Mouse (Mus musculus) forebrain, embryonic 16.5 days (tissue): ENCODE data around the gene Nudcd3. TPM values are rescaled to one million over a fixed set of nuclear protein-coding genes. Genes with fewer than 3 reads are reported as not detected.
"Not testable (repeated sequence)": the region's sequence is repeated elsewhere in the genome, so short reads cannot be mapped to it uniquely, and the experiment has no call there.

ENCODE experiments used
- ATAC-seq: fragments of 200-750 bp; cut with Nextera tagmentation; 2 replicates; pipeline ENCODE4 v1.8.0; 2017; ENCODE audit warnings: mild to moderate bottlenecking, moderate library complexity
- H3K27ac ChIP-seq: fragments of 300-500 bp; sonication (generic); 2 replicates; pipeline ENCODE4 v1.5.1; 2014; ENCODE audit warnings: low read length, control low read depth
- H3K27me3 ChIP-seq: fragments of 300-500 bp; sonication (generic); replicated peaks from 2 replicates; pipeline ENCODE4 v1.6.1; 2014; ENCODE audit warnings: low read length; ENCODE audit not compliant: control insufficient read depth, insufficient read depth
- H3K36me3 ChIP-seq: fragments of 300-500 bp; sonication (generic); 2 replicates; pipeline ENCODE4 v1.6.1; 2014; ENCODE audit not compliant: control insufficient read depth, insufficient read depth
- H3K4me1 ChIP-seq: fragments of 300-500 bp; sonication (generic); replicated peaks from 2 replicates; pipeline ENCODE4 v1.6.1; 2014; ENCODE audit warnings: low read length; ENCODE audit not compliant: control insufficient read depth, insufficient read depth
- H3K4me2 ChIP-seq: fragments of 300-500 bp; sonication (generic); 2 replicates; pipeline ENCODE4 v1.6.1; 2014; ENCODE audit warnings: mild to moderate bottlenecking, low read length, control low read depth
- H3K4me3 ChIP-seq: fragments of 300-500 bp; sonication (generic); replicated peaks from 2 replicates; pipeline ENCODE4 v1.5.1; 2014; ENCODE audit warnings: mild to moderate bottlenecking, low read length, control low read depth
- H3K9ac ChIP-seq: fragments of 300-500 bp; sonication (generic); replicated peaks from 2 replicates; pipeline ENCODE4 v1.6.1; 2014; ENCODE audit warnings: low read depth, low read length, control low read depth
- H3K9me3 ChIP-seq: fragments of 300-500 bp; sonication (generic); 2 replicates; pipeline ENCODE4 v1.6.1; 2016; ENCODE audit warnings: low read length; ENCODE audit not compliant: control insufficient read depth
- WGBS: fragments of 180-500 bp; shearing (Covaris S2); extraction: QIAGEN DNeasy Blood & Tissue Kit; methylation state at CpG from one replicate; pipeline ENCODE4 v1.1.7; 2014; 5-methylcytosine and 5-hydroxymethylcytosine counted together
- polyA plus RNA-seq: library from polyadenylated mRNA; unstranded; fragments of >200 nt; fragmentation: Nextera tagmentation; extraction: Ambion mirVana; gene quantifications from 2 replicates; pipeline ENCODE4 v1.2.1, GENCODE M21; 2015

Gene Nudcd3
- polyA plus RNA-seq, 1 experiment from 2014 or later, result 82.1 TPM

GRCm38 (mm10) chr11:6120001-6120400 is 80.2 kb downstream of the Nudcd3 start:
- H3K36me3 ChIP-seq, result 0 out of 2 replicates have a peak, but pooled peaks cover 2% of the 10 kb centered on the region
- 93% methylated on average over 6 of the region's 6 CpGs for whole genome bisulfite sequencing
- no peak overlapping the region for H3K9ac ChIP-seq
- no peak overlapping the region for H3K4me3 ChIP-seq
- H3K4me2 ChIP-seq, result no peak overlapping the region
- ATAC-seq, result no peak
- no peaks in the 10 kb centered on the region for H3K9me3 ChIP-seq
- H3K4me1 ChIP-seq, result no peaks in the 10 kb centered on the region
- H3K27me3 ChIP-seq, result no peaks in the 10 kb centered on the region
- no peak overlapping the region for H3K27ac ChIP-seq

- Histone ChIP-seq H3K9ac (no peak overlapping the region), H3K4me2 (no peak overlapping the region), H3K36me3 (0 out of 2 replicates have a peak, but pooled peaks cover 2% of the 10 kb centered on the region), H3K4me1 (no peaks in the 10 kb centered on the region), H3K27me3 (no peaks in the 10 kb centered on the region), H3K9me3 (no peaks in the 10 kb centered on the region), H3K27ac (no peak overlapping the region), H3K4me3 (no peak overlapping the region)
- WGBS, result 90% methylated on average over 11 of the region's 11 CpGs
- no peak for ATAC-seq
Measured at GRCm38 (mm10) chr11:6119312-6119711, 80.9 kb downstream of the Nudcd3 start.

- ATAC-seq, result no peak
- 93% methylated on average over 2 of the region's 2 CpGs for WGBS
- Histone ChIP-seq H3K9me3 (no peaks in the 10 kb centered on the region), H3K9ac (no peak overlapping the region), H3K27ac (no peak overlapping the region), H3K4me1 (no peaks in the 10 kb centered on the region), H3K4me2 (no peak overlapping the region), H3K4me3 (no peak overlapping the region), H3K36me3 (peaks cover 3% of the 10 kb centered on the region), H3K27me3 (no peaks in the 10 kb centered on the region)
Measured at GRCm38 (mm10) chr11:6117956-6118355, 82.3 kb downstream of the Nudcd3 start.

- H3K36me3 ChIP-seq, result peaks cover 19% of the 10 kb centered on the region
- no peak overlapping the region for H3K9ac ChIP-seq
- H3K4me1 ChIP-seq, result 0 out of 2 replicates have a peak, but pooled peaks cover 2% of the 10 kb centered on the region
- WGBS, result 95% methylated on average over 5 of the region's 5 CpGs
- no peak overlapping the region for H3K4me2 ChIP-seq
- H3K27me3 ChIP-seq, result no peaks in the 10 kb centered on the region
- H3K27ac ChIP-seq, result no peak overlapping the region
- no peak for ATAC-seq
- no peak overlapping the region for H3K4me3 ChIP-seq
- no peaks in the 10 kb centered on the region for H3K9me3 ChIP-seq
Measured at GRCm38 (mm10) chr11:6111734-6112484, 88.3 kb downstream of the Nudcd3 start.

- Histone ChIP-seq H3K9me3 (no peaks in the 10 kb centered on the region), H3K27me3 (no peaks in the 10 kb centered on the region), H3K9ac (no peak overlapping the region), H3K36me3 (peaks cover 23% of the 10 kb centered on the region), H3K4me1 (0 out of 2 replicates have a peak, but pooled peaks cover 2% of the 10 kb centered on the region), H3K4me2 (no peak overlapping the region), H3K27ac (peak overlapping the region; percentile 5; the same call in 1 of the 2 replicates), H3K4me3 (no peak overlapping the region)
- peak; percentile 70 for ATAC-seq
Measured at GRCm38 (mm10) chr11:6109990-6110389, 90.2 kb downstream of the Nudcd3 start.

GRCm38 (mm10) chr11:6108296-6108695 is 91.9 kb downstream of the Nudcd3 start:
- 92% methylated on average over 5 of the region's 5 CpGs for WGBS
- ATAC-seq, result no peak

GRCm38 (mm10) chr11:6107722-6108121 is 92.5 kb downstream of the Nudcd3 start:
- no peak overlapping the region for H3K4me2 ChIP-seq
- H3K27me3 ChIP-seq, result no peaks in the 10 kb centered on the region
- peaks cover 18% of the 10 kb centered on the region for H3K36me3 ChIP-seq
- peak; percentile 19; the same call in 1 of the 2 replicates for ATAC-seq
- H3K9ac ChIP-seq, result no peak overlapping the region
- H3K9me3 ChIP-seq, result no peaks in the 10 kb centered on the region
- H3K4me1 ChIP-seq, result peaks cover 5% of the 10 kb centered on the region; the same call in 1 of the 2 replicates
- H3K4me3 ChIP-seq, result no peak overlapping the region
- H3K27ac ChIP-seq, result no peak overlapping the region
- 68% methylated on average over 3 of the region's 3 CpGs for WGBS

More at GRCm38 (mm10) chr11:6108296-6108695, 91.9 kb downstream of the Nudcd3 start:
- Histone ChIP-seq H3K9ac (no peak overlapping the region), H3K27ac (no peak overlapping the region), H3K4me2 (no peak overlapping the region), H3K4me1 (peaks cover 5% of the 10 kb centered on the region; the same call in 1 of the 2 replicates), H3K4me3 (no peak overlapping the region), H3K27me3 (no peaks in the 10 kb centered on the region), H3K36me3 (peaks cover 23% of the 10 kb centered on the region), H3K9me3 (no peaks in the 10 kb centered on the region)

GRCm38 (mm10) chr11:6104734-6105133 is 95.5 kb downstream of the Nudcd3 start:
- H3K9me3 ChIP-seq, result no peaks in the 10 kb centered on the region
- no peak overlapping the region for H3K4me2 ChIP-seq
- no peak overlapping the region for H3K9ac ChIP-seq
- no peak overlapping the region for H3K27ac ChIP-seq
- H3K36me3 ChIP-seq, result peaks cover 14% of the 10 kb centered on the region
- ATAC-seq, result no peak; the same call in 1 of the 2 replicates
- no peaks in the 10 kb centered on the region for H3K27me3 ChIP-seq
- peaks cover 3% of the 10 kb centered on the region; the same call in 1 of the 2 replicates for H3K4me1 ChIP-seq
- 74% methylated on average over 5 of the region's 5 CpGs for WGBS
- no peak overlapping the region for H3K4me3 ChIP-seq

- not testable (repeated sequence) for H3K9ac ChIP-seq, H3K4me3 ChIP-seq, ATAC-seq, H3K9me3 ChIP-seq, H3K4me2 ChIP-seq, H3K27ac ChIP-seq, H3K36me3 ChIP-seq, H3K4me1 ChIP-seq, H3K27me3 ChIP-seq
- 98% methylated on average over 2 of the region's 3 CpGs for WGBS
Measured at GRCm38 (mm10) chr11:6096637-6097036, 103.6 kb downstream of the Nudcd3 start.
